Mouse (Mus musculus): Measurements from ENCODE around the gene Prx. TPM values are rescaled to one million over a fixed set of nuclear protein-coding genes. Genes with fewer than 3 reads are reported as not detected.
A peak's percentile ranks its signal among the peaks of the same experiment; 100 is the strongest.

Gene Prx
- polyA plus RNA-seq, 1 experiment from 2014 or later: 5.8 TPM

DNA sequence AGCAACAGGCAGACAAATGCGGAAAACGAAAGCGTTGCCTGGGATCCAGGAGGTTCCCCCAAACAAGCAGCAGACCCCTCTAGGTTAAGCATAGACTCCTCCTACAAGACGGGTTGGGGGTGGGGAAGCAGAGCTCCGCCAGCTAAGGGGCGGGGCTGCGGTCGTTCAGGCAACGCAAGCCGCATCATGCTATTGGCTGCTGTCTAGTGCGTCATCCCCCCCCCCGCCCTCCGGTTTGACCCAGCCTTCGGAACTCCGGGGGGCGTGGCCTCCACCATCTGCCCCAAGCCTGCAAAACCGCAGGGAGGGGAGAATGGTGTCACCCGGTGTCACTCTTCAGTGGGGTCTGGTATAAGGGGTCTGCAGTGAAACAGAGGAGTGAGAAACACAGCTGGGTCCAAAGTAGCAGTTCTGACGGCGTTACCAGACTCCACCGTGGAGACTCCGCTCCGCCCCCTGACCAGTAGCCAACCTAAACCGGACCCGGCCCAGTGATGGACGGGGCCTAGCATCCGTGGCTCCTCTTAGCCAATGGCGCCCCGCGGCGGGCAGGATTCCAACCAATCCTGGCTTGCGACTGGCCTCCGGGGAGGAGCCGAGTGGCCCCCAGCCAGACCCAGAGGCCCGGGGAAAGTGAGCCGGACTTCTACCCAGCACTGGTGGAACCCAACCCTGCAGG, 25.8 kb upstream of the Prx start, which contains the start of gene Sertad3:
TSS of gene Sertad3 (plus strand) at position 613 of the 679 bp plus-strand sequence.
- H3K27me3 ChIP-seq: no peaks in the 10 kb centered on the region
- peak within 1 kb of the TSS; percentile 94 for H3K27ac ChIP-seq
- peaks cover 24% of the 10 kb centered on the region for H3K4me1 ChIP-seq
- no peaks in the 10 kb centered on the region for H3K9me3 ChIP-seq
- under 1% methylated on average over 36 of the region's 36 CpGs for WGBS
- ATAC-seq (ENCODE audit: insufficient number of reproducible peaks, insufficient read depth, low FRiP score, low TSS enrichment, low read depth): peak; percentile 90
- peaks cover 24% of the 10 kb centered on the region for H3K36me3 ChIP-seq
- H3K4me3 ChIP-seq: peak within 1 kb of the TSS; percentile 75
- peak within 1 kb of the TSS; percentile 85 for H3K9ac ChIP-seq
- peak within 1 kb of the TSS; percentile 66 for H3K4me2 ChIP-seq

DNA sequence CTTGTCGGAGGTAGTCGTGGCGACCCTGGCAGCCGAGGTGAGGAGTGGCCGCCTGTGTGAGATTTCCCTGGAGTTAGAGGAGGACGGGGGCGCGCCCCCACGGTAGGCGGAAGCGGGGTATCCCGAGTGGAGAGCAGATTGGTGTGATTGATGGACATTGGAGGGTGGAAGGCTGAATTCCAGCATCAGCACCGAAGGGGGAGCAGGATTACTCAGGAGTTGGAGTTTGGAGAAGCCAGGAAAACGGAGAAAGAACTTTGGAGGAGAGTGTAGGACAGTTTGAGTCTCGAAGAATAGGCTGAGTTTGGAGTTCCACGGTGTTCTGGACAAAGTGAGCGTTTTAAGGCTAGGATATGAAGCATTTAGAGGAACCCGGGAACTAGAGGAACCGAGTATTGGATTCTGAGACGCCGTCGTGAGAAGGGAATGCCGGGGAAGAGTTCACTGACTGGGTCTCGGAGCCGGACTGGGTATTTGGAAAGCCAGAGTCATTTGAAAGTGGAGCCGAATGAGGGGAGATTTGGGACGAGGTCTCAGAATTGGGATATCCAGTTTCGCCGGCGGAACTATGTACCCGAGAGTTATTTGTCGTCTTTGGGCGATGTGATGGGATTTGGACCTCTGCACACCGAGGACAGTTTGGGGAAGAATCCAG, 25.2 kb upstream of the Prx start:
- peak overlapping the region; percentile 94 for H3K27ac ChIP-seq
- ATAC-seq (ENCODE audit: insufficient number of reproducible peaks, insufficient read depth, low FRiP score, low TSS enrichment, low read depth): no peak
- peak overlapping the region; percentile 75 for H3K4me3 ChIP-seq
- peak overlapping the region; percentile 66 for H3K4me2 ChIP-seq
- H3K27me3 ChIP-seq: no peaks in the 10 kb centered on the region
- peaks cover 27% of the 10 kb centered on the region for H3K4me1 ChIP-seq
- under 1% methylated on average over 34 of the region's 34 CpGs for WGBS
- no peaks in the 10 kb centered on the region for H3K9me3 ChIP-seq
- H3K36me3 ChIP-seq: peaks cover 30% of the 10 kb centered on the region
- peak overlapping the region; percentile 85 for H3K9ac ChIP-seq

DNA sequence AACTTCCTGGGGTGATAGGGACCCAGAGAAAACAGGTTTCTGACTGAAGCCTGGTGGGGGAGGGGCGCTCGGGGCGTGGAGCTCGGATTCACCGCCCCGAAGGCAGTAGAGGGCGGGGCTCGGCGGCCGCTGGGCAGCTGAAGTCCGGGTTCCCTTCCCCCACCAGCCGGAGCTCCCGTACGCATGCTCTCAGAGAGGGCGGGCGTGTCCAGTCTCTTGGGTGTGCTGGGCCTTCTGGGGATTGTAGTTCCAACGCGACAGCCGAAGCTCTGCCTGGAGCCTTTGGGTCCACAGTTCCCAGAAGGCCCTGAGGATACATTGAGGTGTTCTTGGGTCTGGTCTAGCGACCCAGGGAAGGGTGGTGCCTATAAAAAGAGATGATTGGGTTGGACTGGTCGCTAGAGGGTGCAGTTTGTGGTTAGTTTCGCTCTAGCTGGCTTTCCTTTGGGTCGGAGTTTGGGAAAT, 24.6 kb upstream of the Prx start:
- peaks cover 30% of the 10 kb centered on the region for H3K36me3 ChIP-seq
- ATAC-seq (ENCODE audit: insufficient number of reproducible peaks, insufficient read depth, low FRiP score, low TSS enrichment, low read depth): peak; percentile 86
- under 1% methylated on average over 23 of the region's 23 CpGs for WGBS

DNA sequence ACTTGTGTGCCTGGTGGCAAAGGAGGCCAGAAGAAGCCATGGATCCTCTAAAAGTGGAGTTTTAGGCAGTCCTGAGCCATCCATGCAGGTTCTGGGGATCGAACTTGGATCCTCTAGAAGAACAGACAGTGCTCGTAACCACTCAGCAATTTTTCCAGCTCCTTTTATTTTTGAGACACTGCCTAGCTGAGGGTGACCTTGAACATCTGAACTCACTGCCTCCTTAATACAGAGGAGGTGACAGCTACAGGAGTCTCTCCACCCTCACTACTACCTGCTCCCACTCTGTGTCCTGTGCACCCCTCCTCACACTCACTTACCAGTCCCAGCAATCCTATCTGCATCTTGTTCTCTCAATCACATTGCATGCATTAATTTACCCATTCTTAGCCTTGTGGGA, 23.5 kb upstream of the Prx start:
- H3K4me1 ChIP-seq: peaks cover 29% of the 10 kb centered on the region
- ATAC-seq (ENCODE audit: insufficient number of reproducible peaks, insufficient read depth, low FRiP score, low TSS enrichment, low read depth): no peak
- H3K27ac ChIP-seq: 0 out of 2 replicates have a peak overlapping the region, but pooled peaks have one; percentile 94
- H3K4me3 ChIP-seq: peak overlapping the region; percentile 75; the same call in 1 of the 2 replicates
- WGBS: 83% methylated on average over 2 of the region's 2 CpGs
- no peaks in the 10 kb centered on the region for H3K9me3 ChIP-seq
- H3K4me2 ChIP-seq: peak overlapping the region; percentile 66
- no peak overlapping the region for H3K9ac ChIP-seq
- peaks cover 30% of the 10 kb centered on the region for H3K36me3 ChIP-seq
- H3K27me3 ChIP-seq: no peaks in the 10 kb centered on the region

More for the DNA sequence above, 24.6 kb upstream of the Prx start:
- Histone ChIP-seq H3K9ac (peak overlapping the region; percentile 85), H3K4me2 (peak overlapping the region; percentile 66), H3K9me3 (no peaks in the 10 kb centered on the region), H3K4me1 (peaks cover 27% of the 10 kb centered on the region), H3K4me3 (peak overlapping the region; percentile 75), H3K27ac (peak overlapping the region; percentile 94), H3K27me3 (no peaks in the 10 kb centered on the region)

DNA sequence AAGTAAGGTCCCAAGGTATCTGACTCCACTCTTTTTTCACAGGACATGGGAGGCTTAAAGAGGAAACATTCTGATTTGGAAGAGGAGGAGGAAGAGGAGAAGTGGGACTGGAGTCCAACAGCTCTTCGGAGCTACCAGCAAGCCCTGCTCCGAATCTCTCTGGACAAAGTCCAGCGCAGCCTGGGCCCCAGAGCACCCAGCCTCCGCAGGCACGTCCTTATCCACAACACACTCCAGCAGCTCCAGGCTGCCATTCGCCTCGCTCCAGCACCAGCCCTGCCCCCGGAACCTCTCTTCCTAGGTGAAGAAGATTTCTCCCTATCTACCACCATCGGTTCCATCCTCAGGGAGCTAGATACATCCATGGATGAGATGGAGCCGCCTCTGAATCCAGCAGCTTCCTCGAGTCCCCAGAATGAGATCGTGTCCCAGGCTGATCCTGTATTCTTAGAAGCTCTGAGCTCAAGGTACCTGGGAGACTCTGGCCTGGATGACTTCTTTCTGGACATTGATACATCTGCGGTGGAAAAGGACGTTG, 23.0 kb upstream of the Prx start:
- Histone ChIP-seq H3K4me1 (peaks cover 34% of the 10 kb centered on the region), H3K27ac (no peak overlapping the region), H3K9me3 (no peaks in the 10 kb centered on the region), H3K36me3 (peaks cover 30% of the 10 kb centered on the region), H3K9ac (no peak overlapping the region), H3K27me3 (no peaks in the 10 kb centered on the region), H3K4me2 (0 out of 2 replicates have a peak overlapping the region, but pooled peaks have one; percentile 1), H3K4me3 (no peak overlapping the region)
- WGBS: 96% methylated on average over 14 of the region's 14 CpGs
- no peak for ATAC-seq (ENCODE audit: insufficient number of reproducible peaks, insufficient read depth, low FRiP score, low TSS enrichment, low read depth)

DNA sequence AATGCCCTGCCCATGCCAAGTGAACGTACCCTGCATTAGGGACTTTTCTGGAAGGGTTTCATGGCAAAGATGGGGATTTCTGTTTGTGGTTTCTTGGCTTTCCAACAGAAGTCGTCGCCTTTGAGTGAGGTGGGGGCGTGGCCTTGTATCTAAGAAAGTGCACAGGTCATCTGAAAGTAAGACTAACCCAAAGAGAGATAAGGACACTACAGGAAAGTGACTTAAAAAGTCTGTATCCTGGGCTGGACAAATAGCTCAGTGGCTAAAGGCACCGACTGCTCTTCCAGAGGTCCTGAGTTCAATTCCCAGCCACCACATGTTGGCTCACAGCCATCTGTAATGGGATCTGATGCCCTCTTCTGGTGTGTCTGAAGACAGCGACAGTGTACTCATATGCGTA, 20.6 kb upstream of the Prx start:
- peaks cover 40% of the 10 kb centered on the region for H3K4me1 ChIP-seq
- no peaks in the 10 kb centered on the region for H3K27me3 ChIP-seq
- H3K9ac ChIP-seq: no peak overlapping the region
- no peak overlapping the region for H3K4me2 ChIP-seq
- H3K36me3 ChIP-seq: peaks cover 30% of the 10 kb centered on the region
- no peak overlapping the region for H3K27ac ChIP-seq
- no peak overlapping the region for H3K4me3 ChIP-seq
- WGBS: 78% methylated on average over 7 of the region's 7 CpGs
- H3K9me3 ChIP-seq: no peaks in the 10 kb centered on the region
- ATAC-seq (ENCODE audit: insufficient number of reproducible peaks, insufficient read depth, low FRiP score, low TSS enrichment, low read depth): no peak

DNA sequence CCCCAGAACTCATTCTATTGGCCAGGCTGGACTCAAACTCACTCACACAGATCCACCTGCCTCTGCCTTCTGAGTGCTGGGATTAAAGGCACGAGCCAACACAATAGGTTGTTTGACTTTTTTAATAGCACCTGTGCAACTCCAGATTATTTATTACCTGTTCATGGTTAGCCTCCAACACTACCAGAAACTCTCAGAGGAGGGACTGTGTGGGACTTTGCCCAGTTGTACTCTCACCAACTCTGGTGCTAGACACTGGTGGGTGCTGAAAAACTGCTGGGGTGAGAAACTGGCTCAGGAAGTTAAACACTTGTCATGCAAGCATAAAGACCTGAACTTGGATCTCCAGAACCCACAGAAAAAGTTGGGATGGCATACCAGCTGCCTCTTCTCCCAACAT, 19.4 kb upstream of the Prx start:
- Histone ChIP-seq H3K36me3 (peaks cover 30% of the 10 kb centered on the region), H3K9me3 (no peaks in the 10 kb centered on the region), H3K9ac (no peak overlapping the region), H3K4me3 (no peak overlapping the region), H3K27ac (0 out of 2 replicates have a peak overlapping the region, but pooled peaks have one; percentile 88), H3K27me3 (no peaks in the 10 kb centered on the region), H3K4me1 (peaks cover 40% of the 10 kb centered on the region), H3K4me2 (no peak overlapping the region)
- 74% methylated on average over 1 of the region's 1 CpGs for WGBS
- ATAC-seq (ENCODE audit: insufficient number of reproducible peaks, insufficient read depth, low FRiP score, low TSS enrichment, low read depth): no peak

DNA sequence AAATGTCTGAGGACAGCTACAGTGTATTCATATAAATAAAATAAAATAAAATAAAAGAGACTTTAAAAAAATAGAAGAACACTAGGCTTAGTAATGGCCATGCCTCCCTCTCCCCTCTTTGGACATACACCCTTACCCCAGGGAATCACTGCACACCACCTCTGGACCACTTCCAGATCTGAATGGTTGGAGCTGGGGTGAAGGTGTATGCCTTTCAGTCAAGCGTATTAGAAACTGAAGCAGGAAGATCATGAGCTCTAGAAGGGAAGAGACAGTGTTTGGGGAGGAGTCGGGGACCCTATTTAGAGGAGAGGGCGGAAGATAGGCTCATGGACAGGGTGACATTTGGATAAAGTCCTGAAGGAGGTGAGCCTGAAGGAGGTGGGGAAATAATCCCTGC, 18.6 kb upstream of the Prx start:
- 65% methylated on average over 3 of the region's 3 CpGs for WGBS
- Histone ChIP-seq H3K27ac (peak overlapping the region; percentile 88), H3K4me1 (peaks cover 35% of the 10 kb centered on the region), H3K4me3 (peak overlapping the region; percentile 42; the same call in 1 of the 2 replicates), H3K27me3 (no peaks in the 10 kb centered on the region), H3K36me3 (peaks cover 30% of the 10 kb centered on the region), H3K9ac (0 out of 2 replicates have a peak overlapping the region, but pooled peaks have one; percentile 62), H3K4me2 (peak overlapping the region; percentile 64), H3K9me3 (no peaks in the 10 kb centered on the region)
- no peak for ATAC-seq (ENCODE audit: insufficient number of reproducible peaks, insufficient read depth, low FRiP score, low TSS enrichment, low read depth)

GRCm38 (mm10) chr7:27480927-27481626, 18.0 kb upstream of the Prx start:
- Histone ChIP-seq H3K36me3 (peaks cover 26% of the 10 kb centered on the region), H3K9ac (peak overlapping the region; percentile 62), H3K4me3 (peak overlapping the region; percentile 42), H3K9me3 (no peaks in the 10 kb centered on the region), H3K27ac (peak overlapping the region; percentile 88), H3K4me2 (peak overlapping the region; percentile 64), H3K4me1 (peaks cover 35% of the 10 kb centered on the region), H3K27me3 (no peaks in the 10 kb centered on the region)
- ATAC-seq (ENCODE audit: insufficient number of reproducible peaks, insufficient read depth, low FRiP score, low TSS enrichment, low read depth): no peak
- 7% methylated on average over 11 of the region's 11 CpGs for WGBS

- WGBS: 0% methylated on average over 11 of the region's 12 CpGs
- peak; percentile 86 for ATAC-seq (ENCODE audit: insufficient number of reproducible peaks, insufficient read depth, low FRiP score, low TSS enrichment, low read depth)
- Histone ChIP-seq H3K4me2 (peak overlapping the region; percentile 64), H3K4me1 (peaks cover 35% of the 10 kb centered on the region), H3K9ac (peak overlapping the region; percentile 62), H3K9me3 (no peaks in the 10 kb centered on the region), H3K27me3 (no peaks in the 10 kb centered on the region), H3K36me3 (peaks cover 20% of the 10 kb centered on the region), H3K4me3 (peak overlapping the region; percentile 42), H3K27ac (peak overlapping the region; percentile 88)
These were observed 17.5 kb upstream of the Prx start for GRCm38 (mm10) chr7:27481627-27481969.

DNA sequence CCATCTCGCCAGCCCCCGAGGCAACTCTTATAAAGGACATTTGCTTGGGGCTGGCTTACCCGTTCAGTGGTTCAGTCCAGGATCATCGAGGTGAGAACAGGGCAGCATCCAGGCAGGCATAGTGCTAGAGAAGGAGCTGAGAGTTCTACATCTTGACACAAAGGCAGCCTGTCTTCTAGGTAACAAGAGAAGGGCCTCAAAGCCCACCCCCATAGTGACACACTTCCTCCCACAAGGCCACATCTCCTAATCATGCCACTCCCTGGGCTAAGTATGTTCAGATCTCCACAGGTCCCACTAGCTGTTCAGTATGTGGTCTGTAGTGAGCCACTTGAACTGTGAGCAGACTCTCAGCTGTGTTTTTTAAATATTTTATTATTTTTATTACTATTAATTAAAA, 15.3 kb upstream of the Prx start:
- Histone ChIP-seq H3K4me3 (no peak overlapping the region), H3K36me3 (peaks cover 3% of the 10 kb centered on the region), H3K27me3 (no peaks in the 10 kb centered on the region), H3K9ac (no peak overlapping the region), H3K9me3 (no peaks in the 10 kb centered on the region), H3K4me2 (no peak overlapping the region), H3K27ac (no peak overlapping the region), H3K4me1 (peaks cover 37% of the 10 kb centered on the region)
- no peak for ATAC-seq (ENCODE audit: insufficient number of reproducible peaks, insufficient read depth, low FRiP score, low TSS enrichment, low read depth)
- WGBS: 78% methylated on average over 4 of the region's 4 CpGs

Data from embryonic facial prominence, embryonic 13.5 days (tissue).